Mouse (Mus musculus): ENCODE data around the gene Zfp809. TPM values are rescaled to one million over a fixed set of nuclear protein-coding genes. Genes with fewer than 3 reads are reported as not detected.

The Zfp809 gene
- 10 to 100 TPM; 33.6 to 39.8 TPM for total RNA-seq (2023)

GRCm38 (mm10) chr9:22225581-22226388 is at the start of gene Zfp809:
Zfp809 (plus strand) TSS chr9:22225714.

GRCm38 (mm10) chr9:22188025-22188611 is 37.4 kb upstream of the Zfp809 start, which contains the start of gene Zfp872:
Zfp872 (plus strand) TSS chr9:22188090.

GRCm38 (mm10) chr9:22259184-22260091 is 33.9 kb downstream of the Zfp809 start, which contains the start of gene Zfp599:
Zfp599 (minus strand) TSS chr9:22259895.

Other genes with a start within 250 kb of the Zfp809 start
- not detected for gene Rgl3, start 236.3 kb upstream of the Zfp809 start, total RNA-seq (2023)
- not detected for gene Ccdc151, start 223.1 kb upstream of the Zfp809 start, total RNA-seq (2023)
- gene Prkcsh, start 222.9 kb upstream of the Zfp809 start, total RNA-seq (2023): 10 to 100 TPM; 94.0 to 98.7 TPM
- under 1 TPM in 1 of 2 experiments, not detected in 1; 0.27 TPM for gene Elavl3, start 173.7 kb upstream of the Zfp809 start, total RNA-seq (2023)
- gene Gm49318, start 154.5 kb upstream of the Zfp809 start, total RNA-seq (2023): not detected
- 10 to 100 TPM; 29.3 to 34.7 TPM for gene Zfp653, start 154.3 kb upstream of the Zfp809 start, total RNA-seq (2023)
- gene Ecsit, start 140.3 kb upstream of the Zfp809 start, total RNA-seq (2023): 10 to 100 TPM; 29.0 to 34.0 TPM
- not detected for gene Cnn1, start 126.5 kb upstream of the Zfp809 start, total RNA-seq (2023)
- 10 to 100 TPM; 34.2 to 41.2 TPM for gene Elof1, start 108.5 kb upstream of the Zfp809 start, total RNA-seq (2023)
- gene Acp5, start 90.0 kb upstream of the Zfp809 start, total RNA-seq (2023): 100 to 1,000 TPM; 194 to 244 TPM
- 10 to 100 TPM; 13.8 to 19.1 TPM for gene Pigyl, start 68.9 kb upstream of the Zfp809 start, total RNA-seq (2023)
- not detected for gene Zfp872, start 37.6 kb upstream of the Zfp809 start, total RNA-seq (2023)
- 1 to 10 TPM; 3.1 to 3.4 TPM for gene Zfp599, start 34.2 kb downstream of the Zfp809 start, total RNA-seq (2023)
- 10 to 100 TPM; 15.0 to 17.3 TPM for gene Zfp810, start 81.9 kb downstream of the Zfp809 start, total RNA-seq (2023)
- gene Anln, start 163.5 kb downstream of the Zfp809 start, total RNA-seq (2023): 1 to 10 TPM in 1 of 2 experiments, under 1 TPM in 1; 0.83 to 2.7 TPM
- gene 9530077C05Rik, start 185.8 kb downstream of the Zfp809 start, total RNA-seq (2023): not detected
- not detected for gene Gm17545, start 228.6 kb downstream of the Zfp809 start, total RNA-seq (2023)
- gene Rp9, start 244.0 kb downstream of the Zfp809 start, total RNA-seq (2023): 10 to 100 TPM; 75.1 to 79.1 TPM

Measured in T-cell, adult 66 days (primary cell).